Mouse (Mus musculus) cerebellum, adult 9-10 months (tissue): ENCODE measurements at regions not wholly inside any gene's neighbourhood (a gene's known extent, or its start where the extent isn't known, plus 50 kb on each side); places are given as distances from the start of the nearest gene placed in this dataset.

Experiments used
- DNase-seq: peaks from one replicate; pipeline ENCODE4 v3.0.0; 2022

- no peak for DNase-seq
These were observed 176.7 kb downstream of the Mycn start for GRCm38 (mm10) chr12:12765055-12765454.

GRCm38 (mm10) chr12:12764586-12764985 lies 177.1 kb downstream of the Mycn start:
- DNase-seq, result no peak

DNA sequence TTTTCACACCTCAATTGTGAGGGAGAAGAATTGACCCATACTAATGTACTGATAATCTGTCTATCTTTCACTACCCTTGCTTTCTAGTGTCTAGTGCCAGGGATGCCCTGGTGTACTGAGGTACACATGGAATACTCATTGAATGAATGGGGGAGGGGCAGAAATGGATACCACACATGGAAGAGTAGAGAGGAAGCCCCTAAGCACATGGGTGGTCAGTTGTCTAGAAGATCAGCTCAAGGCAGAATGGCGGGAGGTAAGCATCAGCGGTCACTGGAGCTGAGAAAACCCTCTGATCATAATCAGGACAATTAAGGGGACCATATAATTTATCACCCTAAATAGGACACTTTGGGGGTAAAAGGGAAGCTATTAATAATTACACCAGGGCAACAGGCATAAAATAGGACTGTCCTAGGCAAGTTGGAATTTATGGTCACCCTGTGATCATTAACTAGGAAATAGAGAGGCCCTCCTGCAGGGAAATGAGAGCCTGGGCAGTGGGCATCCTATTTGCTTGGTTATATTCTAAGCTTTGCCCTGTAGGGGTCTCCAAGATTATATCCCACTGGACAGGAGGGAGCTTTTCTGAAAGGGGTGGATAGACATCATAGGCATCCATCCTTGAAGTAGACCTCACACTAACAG lies 185.3 kb downstream of the Mycn start:
- no peak for DNase-seq

DNA sequence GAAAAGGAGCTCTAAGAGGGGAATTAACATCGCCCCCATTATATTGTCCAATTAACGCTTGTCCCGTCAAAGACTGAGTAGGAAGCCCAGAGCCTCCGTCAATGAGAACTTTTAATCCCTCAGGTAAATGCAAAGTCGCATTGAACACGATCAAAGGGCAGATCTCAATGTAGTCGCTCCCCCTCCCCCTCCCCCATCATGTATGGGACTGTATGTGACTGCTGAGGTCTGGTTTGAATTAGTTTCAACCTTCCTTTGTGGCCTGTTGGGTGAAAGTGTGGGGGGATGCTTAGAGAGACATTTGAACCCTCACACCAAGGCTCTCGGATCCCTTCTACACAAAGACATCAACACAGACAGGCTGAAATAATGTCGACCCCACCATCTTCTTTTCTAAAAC lies 187.9 kb downstream of the Mycn start:
- DNase-seq, result no peak

DNA sequence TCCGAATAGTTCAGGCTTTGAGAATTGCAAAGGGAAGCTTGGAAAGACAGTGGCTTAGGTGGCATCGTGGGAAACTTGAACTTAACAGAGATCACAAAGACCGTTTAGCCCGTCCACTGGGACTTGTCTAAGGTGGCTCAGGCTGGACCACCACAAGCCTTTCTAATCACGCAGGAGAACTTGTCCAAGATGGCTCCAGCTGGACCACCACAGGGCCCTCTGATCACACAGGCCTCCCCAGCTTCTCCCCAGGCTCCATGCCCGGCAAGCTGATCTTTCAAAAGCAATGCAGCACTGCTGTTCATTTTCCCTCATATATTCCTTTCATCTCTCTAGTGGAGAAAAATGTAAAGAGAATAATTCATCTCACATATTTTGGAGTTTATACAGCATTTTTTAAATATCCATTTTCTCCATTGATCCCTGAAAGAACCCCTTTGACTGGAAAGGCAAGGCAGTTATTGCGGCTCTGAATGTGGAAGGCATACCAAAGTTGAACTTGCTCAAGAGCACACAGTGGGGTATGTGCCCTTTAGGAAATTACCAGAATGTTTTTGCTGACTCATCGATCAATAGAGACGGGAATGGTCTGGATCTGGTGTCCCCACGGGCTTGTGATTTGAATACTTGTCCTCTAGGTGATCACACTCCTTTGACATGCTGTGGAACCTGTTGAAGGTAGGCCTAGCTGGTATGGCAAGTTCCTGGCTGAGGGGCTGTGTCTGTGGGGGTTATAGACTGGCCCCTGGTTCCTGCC lies 189.9 kb downstream of the Mycn start:
- no peak for DNase-seq

GRCm38 (mm10) chr12:12749690-12750089 lies 192.0 kb downstream of the Mycn start:
- DNase-seq, result no peak

- DNase-seq, result no peak
These were observed 194.8 kb downstream of the Mycn start for GRCm38 (mm10) chr12:12746852-12747454.

DNA sequence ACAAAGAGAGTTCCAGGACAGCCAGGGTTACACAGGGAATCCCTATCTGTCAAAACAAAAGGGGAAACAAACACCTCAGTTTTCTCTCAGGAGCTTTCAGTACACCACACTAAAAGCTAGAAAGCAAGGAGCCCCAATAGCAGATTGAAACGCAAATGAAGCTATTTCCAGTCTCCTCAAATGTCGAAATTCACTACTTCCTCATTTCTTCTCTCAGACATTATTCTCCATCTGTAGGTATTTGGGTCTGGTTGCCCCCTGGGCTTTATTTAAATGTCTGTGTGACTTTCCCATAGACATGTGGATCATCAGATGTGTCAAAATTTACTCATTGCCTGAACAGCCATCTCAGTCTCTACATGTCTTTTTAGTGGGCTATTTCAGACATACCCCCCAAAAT lies 197.2 kb downstream of the Mycn start:
- no peak for DNase-seq

DNA sequence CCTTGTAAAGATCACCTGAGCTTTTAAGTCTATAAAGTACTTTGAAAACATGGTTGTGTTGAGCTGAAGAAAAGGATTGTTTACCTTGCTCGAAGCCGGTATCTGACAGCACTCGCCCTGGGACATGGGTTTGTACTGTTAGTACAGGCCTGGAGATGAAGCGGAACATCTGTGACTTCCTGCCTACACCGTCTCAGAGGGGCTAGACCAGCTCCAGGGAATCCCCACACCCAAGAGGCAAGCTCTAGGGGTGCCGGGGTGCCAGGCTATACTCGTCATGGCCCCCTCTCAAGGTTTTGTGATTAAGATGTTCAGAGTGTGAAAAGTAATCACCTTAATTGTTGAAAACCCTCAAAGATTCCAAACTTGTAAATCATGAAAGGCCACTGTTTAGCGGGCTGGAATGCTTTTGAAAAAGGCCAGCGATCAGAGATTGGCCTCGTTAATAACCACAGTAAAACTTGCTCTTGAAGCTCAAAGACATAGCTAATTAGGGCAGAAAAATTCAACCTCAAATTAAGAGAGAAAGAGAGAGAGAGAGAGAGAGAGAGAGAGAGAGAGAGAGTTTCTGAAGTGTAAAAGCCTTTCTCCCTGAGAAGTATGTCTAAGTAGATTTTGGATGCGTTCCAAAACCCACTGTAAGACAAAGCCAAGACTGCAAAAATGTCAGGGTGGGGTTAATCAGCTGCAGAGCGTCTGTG lies 202.9 kb downstream of the Mycn start:
- no peak for DNase-seq

DNA sequence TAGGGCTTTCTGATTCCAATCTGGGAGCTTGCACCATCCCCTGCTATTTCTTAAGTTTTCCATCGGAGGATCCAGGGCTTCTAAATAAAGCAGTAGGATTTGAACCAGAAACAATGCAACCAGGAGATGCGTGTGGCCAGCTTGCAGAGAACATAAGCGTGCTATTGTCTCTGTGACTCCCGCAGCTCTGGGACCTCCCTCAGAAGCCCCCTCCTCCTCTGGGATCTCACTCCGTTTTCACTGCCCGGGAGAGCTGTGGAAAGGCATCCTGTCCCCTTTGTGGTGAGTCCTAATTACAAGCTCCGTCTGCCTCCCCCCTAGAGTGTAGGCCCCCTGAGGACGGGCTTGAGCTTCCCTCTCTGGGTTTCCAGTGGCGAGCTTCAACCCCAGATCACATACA lies 215.9 kb downstream of the Mycn start:
- no peak for DNase-seq

GRCm38 (mm10) chr12:12725075-12725474 lies 216.6 kb downstream of the Mycn start:
- no peak for DNase-seq

GRCm38 (mm10) chr12:12723724-12724487 lies 217.8 kb downstream of the Mycn start:
- no peak for DNase-seq

DNA sequence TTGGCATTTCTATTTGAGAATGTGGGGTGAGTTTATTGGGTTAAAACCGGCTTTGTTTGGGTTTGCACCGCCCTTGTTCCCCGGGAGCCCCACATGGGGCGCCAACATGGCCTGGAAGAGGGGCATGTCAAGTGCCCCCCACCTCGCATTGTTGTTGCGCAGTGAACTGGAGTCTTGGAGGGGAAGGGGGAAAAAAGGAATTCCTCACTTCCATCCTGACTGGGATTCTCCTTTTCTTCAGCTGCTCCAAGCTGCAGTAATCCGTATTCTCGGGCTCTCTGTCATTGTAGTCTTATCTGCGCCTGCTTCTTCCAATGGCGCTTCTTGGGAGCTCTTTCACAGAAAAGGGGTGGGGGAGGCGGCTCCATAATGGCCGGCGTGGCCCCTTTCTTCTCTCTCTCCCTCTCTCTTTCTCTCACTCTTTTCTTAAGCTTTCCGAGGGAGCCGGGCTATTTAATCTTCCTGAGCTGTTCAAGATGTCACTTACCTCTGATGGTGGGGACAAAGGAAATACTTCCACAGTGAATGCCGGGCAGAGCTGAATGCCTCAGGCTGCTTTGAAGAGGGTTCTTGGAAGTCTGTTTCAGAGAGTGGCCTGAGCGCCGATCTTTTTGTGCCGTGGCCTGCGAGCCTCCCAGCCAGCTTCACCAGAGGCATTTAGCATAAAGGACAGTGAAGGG lies 218.6 kb downstream of the Mycn start:
- DNase-seq, result no peak

- DNase-seq, result no peak
These were observed 225.0 kb downstream of the Mycn start for GRCm38 (mm10) chr12:12716691-12717090.

- no peak for DNase-seq
These were observed 225.6 kb downstream of the Mycn start for GRCm38 (mm10) chr12:12715956-12716669.

DNA sequence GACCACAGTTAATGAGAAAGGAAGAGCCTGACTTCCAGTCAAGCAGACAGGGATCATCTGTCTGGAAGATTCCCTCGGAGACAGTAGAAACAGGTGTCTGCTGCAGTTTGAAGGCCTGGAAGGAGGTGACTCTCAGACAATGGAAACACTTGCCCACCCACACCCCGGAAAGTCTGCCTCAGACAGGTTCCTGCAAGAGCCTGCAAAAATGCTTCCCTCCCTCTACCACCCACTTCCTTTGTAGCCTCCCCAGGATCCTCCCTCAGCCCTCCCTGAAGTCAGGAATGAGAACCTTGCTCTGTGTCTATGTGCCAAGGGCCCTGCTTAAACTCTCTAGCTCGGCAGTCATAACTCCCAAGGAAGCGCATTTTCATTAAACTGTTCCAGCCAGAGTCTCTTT lies 226.2 kb downstream of the Mycn start:
- DNase-seq, result no peak

- no peak for DNase-seq
These were observed 231.5 kb downstream of the Mycn start for GRCm38 (mm10) chr12:12710184-12710609.

- no peak for DNase-seq
These were observed 232.7 kb downstream of the Mycn start for GRCm38 (mm10) chr12:12708954-12709523.

DNA sequence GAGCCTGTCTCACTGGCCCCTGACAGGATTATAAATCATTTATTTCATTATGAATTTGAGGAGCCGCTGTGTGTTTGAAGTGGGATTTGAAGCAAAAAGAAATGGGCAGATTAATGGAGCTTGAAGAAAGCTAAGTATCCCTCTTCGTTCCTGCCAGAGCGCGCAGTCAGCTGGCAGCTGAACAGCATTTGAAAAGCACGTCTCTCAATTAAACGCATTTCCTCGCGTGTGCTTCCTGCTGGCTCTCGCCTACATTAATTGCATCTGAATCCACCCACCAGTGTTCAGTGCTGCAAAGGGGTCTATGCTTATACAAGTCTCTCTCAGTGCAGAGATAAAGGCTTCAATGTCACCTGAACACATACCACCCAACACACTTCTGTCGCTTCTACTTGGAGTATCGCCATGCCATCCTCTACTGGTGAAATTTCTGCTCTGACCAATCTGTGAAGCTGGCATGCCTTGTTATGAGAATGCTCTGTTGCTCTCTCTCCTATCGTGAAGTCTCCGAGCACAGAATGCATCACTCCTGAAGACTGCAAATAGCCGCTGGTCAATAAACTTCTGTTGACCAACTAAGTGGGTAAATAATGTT lies 235.3 kb downstream of the Mycn start:
- DNase-seq, result no peak

- DNase-seq, result no peak
These were observed 240.0 kb downstream of the Mycn start for GRCm38 (mm10) chr12:12701735-12702134.
